In the genomic region with DNA sequence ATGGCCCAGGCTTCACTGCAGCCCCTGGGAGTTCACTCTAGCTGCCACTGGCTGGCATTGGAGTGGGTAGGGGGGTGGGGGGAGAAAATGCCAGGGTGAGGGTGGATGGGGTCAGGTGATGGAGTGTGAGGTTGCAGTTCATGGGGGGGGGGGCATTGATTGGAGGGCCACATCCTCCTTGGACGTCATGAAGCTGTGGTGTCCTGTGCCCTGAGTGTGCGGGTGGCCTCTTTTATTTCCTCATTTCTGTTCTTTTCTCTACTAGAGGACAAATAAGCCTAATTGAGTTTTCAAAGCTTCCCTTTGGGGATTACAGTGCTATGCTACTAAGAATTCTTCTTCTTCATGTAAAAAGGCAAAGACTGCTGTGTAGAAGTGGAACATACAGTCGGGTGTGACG, we compare ENCODE assay signal across 25 mouse cellular contexts.
"Had no signal": no experiment of that assay in that cellular context is flagged by ENCODE, and none has a peak within 500 bp of the region (broad histone marks: within the 10 kb centered on the region; RNA-seq: fewer than 3 reads in every experiment).

No protein-coding gene starts in this region.

- H3K27ac ChIP-seq: heart, embryonic 10.5 days; hindbrain, embryonic 10.5 days; hindbrain, embryonic 12.5 days; hindbrain, embryonic 14.5 days; intestine, embryonic 15.5 days; limb, embryonic 13.5 days; limb, embryonic 15.5 days; liver, embryonic 12.5 days; liver, embryonic 14.5 days had no signal

- H3K4me2 ChIP-seq: heart, embryonic 12.5 days; hindbrain, embryonic 12.5 days; hindbrain, embryonic 14.5 days; intestine, embryonic 15.5 days; limb, embryonic 13.5 days; limb, embryonic 15.5 days; liver, embryonic 12.5 days had no signal

- H3K9me3 ChIP-seq: heart, embryonic 10.5 days; heart, embryonic 12.5 days; hindbrain, embryonic 10.5 days; hindbrain, embryonic 12.5 days; intestine, embryonic 15.5 days; limb, embryonic 13.5 days; limb, embryonic 15.5 days; liver, embryonic 12.5 days had no signal

- H3K4me3 ChIP-seq: heart, embryonic 10.5 days; heart, embryonic 12.5 days; hindbrain, embryonic 10.5 days; hindbrain, embryonic 12.5 days; intestine, embryonic 15.5 days; layer of hippocampus, adult 2 months; limb, embryonic 13.5 days; limb, embryonic 15.5 days; liver, embryonic 12.5 days had no signal

- DNase-seq: gastrocnemius, postnatal 14 days; gastrocnemius, postnatal 36 days; heart, adult 18-20 months; heart, postnatal 10 days; heart, postnatal 4 days; kidney, adult 18-20 months; kidney, adult 8-10 months; kidney, postnatal 10 days; kidney, postnatal 25 days; kidney, postnatal 4 days; layer of hippocampus, postnatal 36 days; left cerebral cortex, postnatal 4 days had no signal

- H3K9ac ChIP-seq: heart, embryonic 12.5 days; hindbrain, embryonic 12.5 days; hindbrain, embryonic 14.5 days; intestine, embryonic 15.5 days; limb, embryonic 13.5 days; limb, embryonic 15.5 days; liver, embryonic 12.5 days; liver, embryonic 14.5 days had no signal

- ATAC-seq: inflammation-experienced regulatory T-cells, adult 6 months; intestine, embryonic 15.5 days; intestine, postnatal 0 days; liver, embryonic 12.5 days had no signal

- H3K27me3 ChIP-seq: heart, embryonic 12.5 days; hindbrain, embryonic 12.5 days; intestine, embryonic 15.5 days; limb, embryonic 13.5 days; limb, embryonic 15.5 days; liver, embryonic 12.5 days had no signal

- H3K4me1 ChIP-seq: hindbrain, embryonic 12.5 days; intestine, embryonic 15.5 days; liver, embryonic 12.5 days had no signal
